Mouse (Mus musculus) thymus, adult 2 months (tissue): ENCODE data around the gene Spdye4c.

Experiments
- CTCF ChIP-seq: fragments of 200-500 bp; IDR thresholded peaks from 2 replicates; pipeline ENCODE4 v1.5.1; 2012; ENCODE audit warnings: mild to moderate bottlenecking, control low read depth, low read length, moderate library complexity, borderline replicate concordance; ENCODE audit not compliant: control insufficient read depth, poor library complexity, insufficient read depth; ENCODE audit errors: extremely low read depth
- POLR2A ChIP-seq: fragments of 200-500 bp; IDR thresholded peaks from 2 replicates; pipeline ENCODE4 v1.6.1; 2012; ENCODE audit warnings: mild to moderate bottlenecking, low read length, control low read depth, moderate library complexity; ENCODE audit not compliant: control insufficient read depth, poor library complexity, insufficient read depth; ENCODE audit errors: extremely low read depth

- no peak for TF ChIP-seq POLR2A
- TF ChIP-seq CTCF, result no peak
Observed at GRCm38 (mm10) chr2:128547079-128547478, 43.9 kb upstream of the Spdye4c start.
